Mouse (Mus musculus): ENCODE measurements at regions not wholly inside any gene's neighbourhood (a gene's known extent, or its start where the extent isn't known, plus 50 kb on each side); places are given as distances from the start of the nearest gene placed in this dataset.
"Not testable (repeated sequence)": the region's sequence is repeated elsewhere in the genome, so short reads cannot be mapped to it uniquely, and the experiment has no call there.

- DNase-seq: no peak
Observed at GRCm38 (mm10) chr6:140222534-140223324, 181.5 kb upstream of the Plcz1 start.

GRCm38 (mm10) chr6:140221653-140222272 lies 180.5 kb upstream of the Plcz1 start:
- DNase-seq: no peak

DNA sequence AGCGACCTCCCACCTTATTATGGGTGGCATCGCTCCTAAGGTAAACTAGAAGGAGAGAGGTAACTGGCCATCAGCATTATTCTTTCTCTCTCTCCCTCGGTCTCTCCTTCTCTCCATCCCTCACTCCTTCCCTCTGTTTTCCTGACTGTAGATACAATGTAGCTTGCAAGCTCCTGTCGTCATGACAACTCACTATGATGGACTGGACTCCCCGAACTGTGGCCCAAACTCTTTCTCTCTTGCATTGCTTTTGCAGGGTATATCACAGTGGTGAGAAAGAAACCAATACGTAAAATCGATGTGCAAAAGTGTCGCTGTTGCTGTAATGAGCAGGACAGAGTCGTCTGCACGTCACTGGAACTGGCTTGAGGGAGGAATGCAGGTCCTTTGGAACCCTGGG lies 177.5 kb upstream of the Plcz1 start:
- no peak for DNase-seq

- no peak for DNase-seq
Observed at GRCm38 (mm10) chr6:140212403-140212802, 171.1 kb upstream of the Plcz1 start.

- DNase-seq: no peak
Observed at GRCm38 (mm10) chr6:140210141-140210540, 168.9 kb upstream of the Plcz1 start.

DNA sequence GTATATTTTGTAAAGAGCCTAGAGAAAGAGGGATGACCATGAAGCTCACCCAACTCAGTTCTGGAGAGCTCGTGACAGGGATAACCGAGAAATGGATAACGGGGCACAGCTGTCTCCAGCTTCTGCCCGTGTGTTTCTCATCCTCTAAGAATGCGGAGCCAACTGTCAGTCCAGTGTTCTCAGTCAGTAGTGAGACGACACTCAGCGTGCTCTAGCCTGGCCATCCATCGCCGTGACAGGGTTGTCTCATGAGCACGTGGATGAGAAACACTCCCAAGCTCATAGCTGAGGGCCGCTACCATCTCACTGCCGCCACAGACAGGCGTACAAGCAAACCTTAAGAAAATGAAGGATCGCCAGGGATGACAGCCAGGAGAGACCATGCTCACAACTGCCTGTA lies 167.8 kb upstream of the Plcz1 start:
- no peak for DNase-seq

DNA sequence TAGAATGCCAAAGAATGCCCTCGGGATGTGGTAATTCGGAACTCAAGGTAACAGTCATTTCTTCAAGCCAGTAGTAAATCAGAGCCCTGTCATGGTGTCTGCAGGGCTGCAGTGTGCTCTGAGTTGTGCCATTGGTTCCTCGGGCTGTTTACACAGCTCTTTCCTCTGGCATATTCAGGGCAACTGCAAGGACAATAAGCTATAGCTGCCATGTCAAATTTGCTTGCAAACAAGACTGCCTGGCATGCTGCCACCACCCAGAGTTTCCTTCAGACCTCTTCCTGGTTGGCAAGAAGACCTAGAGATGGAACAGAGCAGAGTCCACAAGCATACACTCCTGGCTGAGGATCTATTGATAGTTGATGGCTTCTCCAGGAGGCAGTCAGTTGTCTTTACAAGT lies 167.1 kb upstream of the Plcz1 start:
- no peak for DNase-seq

- not testable (repeated sequence) for DNase-seq
Observed at GRCm38 (mm10) chr6:140206676-140207075, 165.4 kb upstream of the Plcz1 start.

DNA sequence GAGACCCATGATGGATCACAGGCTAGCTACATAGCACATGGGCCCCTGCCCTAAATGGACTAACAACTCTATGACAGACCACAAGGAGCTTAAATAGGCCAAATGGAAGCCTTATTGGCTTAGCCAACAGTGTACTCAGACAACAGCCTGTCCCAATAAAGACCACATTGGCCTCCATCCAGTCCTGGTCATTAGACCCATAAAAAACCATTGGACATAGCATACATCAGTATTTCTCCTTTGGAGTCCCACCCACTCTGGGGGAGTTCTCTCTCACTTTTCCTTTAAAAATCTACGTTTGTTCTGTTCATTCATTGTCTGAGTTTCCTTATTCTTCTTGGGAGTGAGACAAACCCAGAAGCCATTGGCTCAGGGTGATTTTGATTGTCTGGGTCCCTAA lies 160.1 kb upstream of the Plcz1 start:
- no peak for DNase-seq

- DNase-seq: no peak
Observed at GRCm38 (mm10) chr6:140200322-140200721, 159.1 kb upstream of the Plcz1 start.

DNA sequence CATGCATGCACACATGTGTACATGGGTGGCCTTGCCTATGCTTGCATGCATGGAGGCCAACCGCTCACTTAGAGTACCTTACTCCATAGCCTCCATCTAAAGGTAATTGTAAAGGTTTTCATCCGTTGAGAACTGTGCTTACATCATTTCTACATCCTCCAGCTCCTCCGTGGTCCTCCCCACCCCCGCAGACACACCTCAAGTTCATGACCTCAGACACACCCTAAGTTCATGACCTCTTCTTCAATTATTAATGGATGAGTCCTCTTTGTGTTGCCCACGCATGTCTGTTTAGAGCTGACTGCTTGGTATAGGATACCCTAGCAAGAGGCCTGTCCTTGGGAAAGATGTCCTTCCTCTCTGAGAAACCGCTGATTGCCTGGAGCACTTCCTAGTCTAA lies 156.8 kb upstream of the Plcz1 start:
- DNase-seq: no peak

GRCm38 (mm10) chr6:140197113-140197675 lies 155.9 kb upstream of the Plcz1 start:
- no peak for DNase-seq

- no peak for DNase-seq
Observed at GRCm38 (mm10) chr6:140194276-140194675, 153.0 kb upstream of the Plcz1 start.

DNA sequence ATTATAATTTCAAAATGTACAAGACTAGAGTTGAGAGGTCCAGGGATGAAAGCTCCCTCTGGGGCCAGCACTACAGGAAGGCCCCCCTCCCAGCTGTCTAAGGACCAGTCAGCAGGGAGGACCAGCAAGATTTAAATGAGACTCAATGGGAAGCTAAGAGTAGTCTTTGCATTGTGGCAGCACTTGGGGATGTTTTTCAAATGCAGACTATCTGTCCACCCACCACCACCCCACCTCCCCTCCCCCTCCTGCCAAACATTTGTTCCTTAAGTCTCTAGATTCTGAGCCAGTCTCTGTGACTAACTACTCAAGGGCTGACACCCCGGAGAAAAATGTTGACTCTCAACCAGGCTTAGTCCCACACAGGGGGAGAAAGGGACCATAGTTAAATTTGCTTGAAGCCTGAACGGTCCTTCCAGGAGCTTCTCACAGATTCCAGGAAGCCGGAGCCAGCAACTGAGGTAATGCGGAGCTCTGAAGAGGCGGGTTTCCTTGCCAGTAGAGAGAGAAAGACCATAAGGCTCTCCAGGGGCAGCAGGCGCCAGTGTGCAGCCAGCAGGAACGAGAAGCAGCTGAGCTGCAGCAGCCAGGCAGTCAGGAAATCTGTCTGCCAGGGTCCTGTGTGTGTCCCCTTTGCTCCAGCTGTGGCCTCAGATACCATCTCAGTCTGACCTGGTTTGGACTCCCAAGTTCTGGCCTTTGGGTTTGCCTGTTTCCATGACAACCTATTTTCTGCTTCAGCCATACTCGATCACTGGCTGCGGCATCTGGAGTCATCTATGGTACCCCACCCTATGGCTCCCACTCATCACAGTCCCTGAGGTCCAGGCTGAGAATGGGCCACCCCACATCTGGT lies 152.1 kb upstream of the Plcz1 start:
- no peak for DNase-seq

GRCm38 (mm10) chr6:140192526-140192925 lies 151.3 kb upstream of the Plcz1 start:
- DNase-seq: no peak

GRCm38 (mm10) chr6:140191341-140191740 lies 150.1 kb upstream of the Plcz1 start:
- DNase-seq: no peak

DNA sequence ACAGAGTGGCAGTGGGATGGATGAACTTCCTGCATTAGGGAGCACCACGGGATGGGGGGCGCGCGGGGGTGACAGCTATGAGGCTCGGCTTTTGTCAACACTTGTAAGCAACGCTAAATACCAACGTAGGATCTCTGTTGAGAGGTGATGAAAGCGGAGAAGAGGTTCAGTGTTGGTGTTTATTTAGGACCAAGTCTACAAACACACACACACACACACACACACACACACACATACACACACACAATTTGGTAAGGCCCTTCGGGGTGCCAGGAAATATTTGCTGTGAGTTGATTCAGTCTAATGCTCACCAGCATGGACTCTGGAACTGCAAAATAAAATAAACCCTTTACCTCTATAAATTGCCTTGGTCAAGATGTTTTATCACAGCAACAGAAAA lies 148.3 kb upstream of the Plcz1 start:
- DNase-seq: no peak

GRCm38 (mm10) chr6:140187733-140188132 lies 146.5 kb upstream of the Plcz1 start:
- no peak for DNase-seq

DNA sequence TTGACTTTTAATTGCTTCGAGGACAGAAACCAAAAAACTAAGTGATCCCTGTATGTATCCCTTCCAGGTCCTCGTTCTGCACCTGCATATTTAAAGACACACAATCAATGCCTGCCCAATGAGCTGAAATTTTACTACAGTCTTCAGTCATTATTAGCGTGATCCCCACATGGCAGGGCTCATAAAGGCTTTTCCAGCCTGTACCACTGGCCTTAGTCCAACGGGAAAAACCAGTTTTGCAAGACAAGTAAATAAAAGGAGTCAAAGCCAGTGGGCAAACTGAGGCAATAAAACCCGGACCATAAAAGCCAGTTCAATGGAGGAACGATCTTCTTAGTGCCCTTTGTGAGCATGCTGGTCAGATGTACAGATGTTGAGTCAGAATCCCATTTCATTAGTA lies 145.8 kb upstream of the Plcz1 start:
- DNase-seq: no peak

GRCm38 (mm10) chr6:140179999-140180398 lies 138.7 kb upstream of the Plcz1 start:
- DNase-seq: no peak

DNA sequence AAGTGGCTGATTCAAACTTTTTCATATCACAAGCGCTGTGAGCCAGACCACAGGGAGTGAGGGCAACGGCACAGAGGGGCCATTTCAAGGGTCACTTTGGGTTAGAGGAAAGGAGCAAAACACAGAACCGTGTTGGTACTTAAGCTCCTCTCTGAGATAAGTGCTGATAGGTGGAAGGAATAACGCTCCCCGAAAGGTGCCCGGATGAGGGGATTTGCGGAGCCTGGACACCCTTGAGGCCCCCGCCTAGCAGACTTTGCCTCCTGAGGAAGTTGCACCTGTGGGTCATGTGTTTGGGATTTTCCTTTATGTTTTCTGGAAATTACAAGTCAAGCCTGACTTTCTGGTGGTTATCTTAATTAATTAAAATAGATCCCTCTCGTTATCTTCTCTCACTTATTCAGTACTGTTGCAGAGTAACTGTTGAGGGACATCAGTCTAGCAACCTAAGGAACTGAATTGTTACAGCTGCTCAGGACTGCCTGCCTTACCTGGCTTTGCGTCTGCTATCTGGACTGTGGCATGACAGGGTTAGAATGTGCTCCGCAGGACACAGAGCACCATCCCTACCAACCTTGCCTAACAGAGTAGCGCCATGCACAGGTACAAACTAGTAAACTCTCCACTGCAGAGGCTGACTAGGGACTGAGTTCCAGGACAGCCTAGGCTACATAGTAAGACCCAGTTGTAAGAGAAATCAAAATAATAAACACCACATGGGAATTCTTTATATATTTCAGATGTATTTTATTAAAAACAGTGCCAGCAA lies 137.4 kb upstream of the Plcz1 start:
- no peak for DNase-seq

DNA sequence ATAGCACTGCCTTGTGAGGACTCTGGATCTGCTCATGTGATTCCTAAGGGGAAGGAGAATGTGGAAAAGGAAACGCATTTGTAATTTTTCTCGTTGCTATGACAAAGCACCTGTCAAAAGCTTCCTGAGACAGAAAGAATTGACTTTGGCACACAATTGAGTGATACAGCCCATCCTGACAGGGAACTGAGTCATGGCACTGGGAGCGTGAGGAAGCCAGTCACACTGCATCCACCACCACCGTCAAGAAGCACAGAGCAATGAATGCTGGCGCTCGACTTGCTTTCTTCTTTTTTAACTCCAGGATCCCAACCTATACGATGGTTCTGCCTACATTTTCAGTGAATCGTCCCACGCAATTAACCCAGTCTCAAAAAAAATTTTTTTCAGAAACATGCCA lies 131.5 kb upstream of the Plcz1 start:
- no peak for DNase-seq

DNA sequence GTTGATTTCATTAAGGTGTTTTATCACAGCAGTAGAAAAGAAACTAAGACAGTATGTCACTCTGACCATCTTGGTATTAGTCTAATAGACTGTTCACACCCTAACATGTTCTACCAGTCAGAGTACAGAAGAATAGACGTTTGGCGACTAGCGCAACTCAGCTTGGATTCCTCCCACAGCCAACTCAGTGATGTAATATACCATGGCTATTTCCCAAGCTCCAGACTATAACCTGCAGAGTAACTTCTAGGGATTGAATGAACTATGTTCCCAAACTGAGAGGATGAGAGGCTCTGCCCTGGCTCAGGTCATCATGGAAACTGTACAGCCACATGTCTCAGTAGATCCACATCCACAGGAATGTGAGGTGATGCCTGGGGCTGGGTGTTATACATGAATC lies 128.6 kb upstream of the Plcz1 start:
- no peak for DNase-seq

Data from liver (tissue).